Comparison of ENCODE assay signal across 8 mouse cellular contexts in genomic region chr3:57815447-57815846, GRCm38 (mm10). TPM values are rescaled to one million over a fixed set of nuclear protein-coding genes. Genes with fewer than 3 reads are reported as not detected.
A peak's percentile ranks its signal among the peaks of the same experiment; 100 is the strongest.
DNase-seq lines count a peak whose midpoint lies in the region; ATAC-seq and TF ChIP-seq lines count a peak whose summit lies in the region.
"Had no signal": no experiment of that assay in that cellular context is flagged by ENCODE, and none has a peak within 500 bp of the region (broad histone marks: within the 10 kb centered on the region; RNA-seq: fewer than 3 reads in every experiment).

No protein-coding gene starts in this region.

- DNase-seq in 3T3-L1 (ENCODE audit: low read depth, low spot score) (peak; percentile 57), A20 (ENCODE audit: low read depth, low spot score) (peak; percentile 42)
- peak; percentile 35 for DNase-seq in embryonic facial prominence, embryonic 14.5 days (ENCODE audit: low spot score)
- DNase-seq in urinary bladder, postnatal 10 days (ENCODE audit: low spot score): no peak
- no peak for DNase-seq in spleen, postnatal 14 days (ENCODE audit: low spot score in 2 of 2)
- DNase-seq: thymus, postnatal 4 days had no signal

- no peak for ATAC-seq in intestine, postnatal 0 days
- ATAC-seq in intestine, embryonic 16.5 days: no peak
- peak; percentile 62; the same call in 1 of the 2 replicates for ATAC-seq in embryonic facial prominence, embryonic 14.5 days (ENCODE audit: low read depth)

- H3K27me3 ChIP-seq in intestine, postnatal 0 days (replicated peaks; ENCODE audit: control insufficient read depth, insufficient read depth, low read length): no peaks in the 10 kb centered on the region
- no peaks in the 10 kb centered on the region for H3K27me3 ChIP-seq in intestine, embryonic 16.5 days (replicated peaks; ENCODE audit: control insufficient read depth, insufficient read depth, low read length)
- no peaks in the 10 kb centered on the region for H3K27me3 ChIP-seq in embryonic facial prominence, embryonic 14.5 days (replicated peaks; ENCODE audit: control insufficient read depth, insufficient read depth, low read length)

- TF ChIP-seq CTCF in intestine, postnatal 0 days (IDR thresholded peaks at IDR 0.05; ENCODE audit: low read depth): peak; percentile 77

- H3K9ac ChIP-seq in intestine, postnatal 0 days (ENCODE audit: low read depth, low read length): no peak overlapping the region
- H3K9ac ChIP-seq in intestine, embryonic 16.5 days (ENCODE audit: low read depth, low read length): no peak overlapping the region
- no peak overlapping the region for H3K9ac ChIP-seq in embryonic facial prominence, embryonic 14.5 days (ENCODE audit: low read depth, low read length)

- no peaks in the 10 kb centered on the region for H3K36me3 ChIP-seq in intestine, postnatal 0 days (ENCODE audit: control insufficient read depth, insufficient read depth)
- H3K36me3 ChIP-seq in intestine, embryonic 16.5 days (ENCODE audit: control insufficient read depth, insufficient read depth, low read length): no peaks in the 10 kb centered on the region
- no peaks in the 10 kb centered on the region for H3K36me3 ChIP-seq in embryonic facial prominence, embryonic 14.5 days (ENCODE audit: control insufficient read depth, insufficient read depth, low read length)

- no peak overlapping the region for H3K4me3 ChIP-seq in intestine, postnatal 0 days (ENCODE audit: low read depth, low read length)
- no peak overlapping the region for H3K4me3 ChIP-seq in intestine, embryonic 16.5 days (ENCODE audit: low read length)
- H3K4me3 ChIP-seq in embryonic facial prominence, embryonic 14.5 days (ENCODE audit: low read depth, low read length): no peak overlapping the region

- no peak overlapping the region for H3K4me2 ChIP-seq in intestine, postnatal 0 days (replicated peaks; ENCODE audit: low read depth)
- H3K4me2 ChIP-seq in intestine, embryonic 16.5 days (ENCODE audit: low read depth, low read length): no peak overlapping the region
- H3K4me2 ChIP-seq in embryonic facial prominence, embryonic 14.5 days (ENCODE audit: low read depth, low read length): no peak overlapping the region

- 86% methylated on average over 6 of the region's 6 CpGs for WGBS in intestine, postnatal 0 days
- WGBS in intestine, embryonic 16.5 days: 80% methylated on average over 6 of the region's 6 CpGs
- 90% methylated on average over 6 of the region's 6 CpGs for WGBS in embryonic facial prominence, embryonic 14.5 days

- H3K27ac ChIP-seq in intestine, postnatal 0 days (ENCODE audit: low read depth, low read length): no peak overlapping the region
- no peak overlapping the region for H3K27ac ChIP-seq in intestine, embryonic 16.5 days (ENCODE audit: low read length)
- no peak overlapping the region for H3K27ac ChIP-seq in embryonic facial prominence, embryonic 14.5 days (replicated peaks; ENCODE audit: low read depth, low read length)

- H3K4me1 ChIP-seq in intestine, postnatal 0 days (replicated peaks; ENCODE audit: control insufficient read depth, insufficient read depth, low read length): no peaks in the 10 kb centered on the region
- H3K4me1 ChIP-seq in intestine, embryonic 16.5 days (ENCODE audit: control insufficient read depth, insufficient read depth, low read length): no peaks in the 10 kb centered on the region
- no peaks in the 10 kb centered on the region for H3K4me1 ChIP-seq in embryonic facial prominence, embryonic 14.5 days (ENCODE audit: control insufficient read depth, insufficient read depth, low read length)

- no peaks in the 10 kb centered on the region for H3K9me3 ChIP-seq in intestine, postnatal 0 days (ENCODE audit: control insufficient read depth)
- H3K9me3 ChIP-seq in intestine, embryonic 16.5 days (ENCODE audit: control insufficient read depth, low read length): no peaks in the 10 kb centered on the region
- no peaks in the 10 kb centered on the region for H3K9me3 ChIP-seq in embryonic facial prominence, embryonic 14.5 days (ENCODE audit: control insufficient read depth, low read length)

RNA-seq across cellular contexts. Expression of gene Pfn2, which starts 32.4 kb away (rescaled TPM):
- 41.5 and 41.9 TPM in 2 replicates for polyA plus RNA-seq in intestine, postnatal 0 days (2015; fragmentation: Nextera tagmentation; extraction: Ambion mirVana)
- polyA plus RNA-seq in intestine, embryonic 16.5 days (2015; fragmentation: Nextera tagmentation; extraction: Ambion mirVana): 49.6 and 53.4 TPM in 2 replicates
- 150 and 165 TPM in 2 replicates for polyA plus RNA-seq in embryonic facial prominence, embryonic 14.5 days (2014; fragmentation: Nextera tagmentation; extraction: Ambion mirVana)

Comparison
In these comparisons a context has a peak if more than half of its experiments do, and no peak if none do; other contexts are left out.
1. DNase-seq: peak in 3T3-L1 (single experiment), A20 (single experiment) and embryonic facial prominence, embryonic 14.5 days (single experiment); none in urinary bladder, postnatal 10 days (single experiment) and spleen, postnatal 14 days (0 of 2).